Mouse (Mus musculus) MEL (cell line): ENCODE results near the gene Mybpc3.
A peak's percentile ranks its signal among the peaks of the same experiment; 100 is the strongest.

Experiments
- EP300 ChIP-seq, 2 experiments: IDR thresholded peaks; 2 replicates each; pipeline ENCODE4 v1.6.1; 2011; ENCODE audit warnings: improper control_type of control experiment in 2 of 2, low read length in 2 of 2, low read depth in 1 of 2, mild to moderate bottlenecking in 1 of 2
- GATA1 ChIP-seq: IDR thresholded peaks from 2 replicates; pipeline ENCODE4 v1.6.1; 2011; ENCODE audit warnings: low read depth, low read length, improper control_type of control experiment
- MAX ChIP-seq: IDR thresholded peaks from 2 replicates; pipeline ENCODE4 v1.6.1; 2011; ENCODE audit warnings: low read length, improper control_type of control experiment
- NELFE ChIP-seq: IDR thresholded peaks from 2 replicates; pipeline ENCODE4 v1.6.1; 2011; ENCODE audit warnings: low read depth, low read length, improper control_type of control experiment
- NRF1 ChIP-seq: IDR thresholded peaks from 2 replicates; pipeline ENCODE4 v1.6.1; 2014; ENCODE audit warnings: low read depth, mild to moderate bottlenecking, inconsistent platforms, low read length, improper control_type of control experiment, moderate library complexity; ENCODE audit not compliant: poor library complexity, insufficient read depth, severe bottlenecking
- POLR2A ChIP-seq, 2 experiments: IDR thresholded peaks; 2 replicates each; pipeline ENCODE4 v1.6.1; 2011 to 2012; ENCODE audit warnings: low read length in 2 of 2, mild to moderate bottlenecking in 2 of 2, control low read depth in 1 of 2, improper control_type of control experiment in 1 of 2, low read depth in 1 of 2, moderate library complexity in 1 of 2; ENCODE audit not compliant: control insufficient read depth in 1 of 2, insufficient read depth in 1 of 2, poor library complexity in 1 of 2
- RAD21 ChIP-seq: IDR thresholded peaks from 2 replicates; pipeline ENCODE4 v1.6.1; 2011; ENCODE audit warnings: mild to moderate bottlenecking, low read depth, low read length, improper control_type of control experiment
- USF1 ChIP-seq: IDR thresholded peaks from 2 replicates; pipeline ENCODE4 v1.6.1; 2014; ENCODE audit warnings: low read depth, mild to moderate bottlenecking, inconsistent platforms, low read length, improper control_type of control experiment, moderate library complexity

DNA sequence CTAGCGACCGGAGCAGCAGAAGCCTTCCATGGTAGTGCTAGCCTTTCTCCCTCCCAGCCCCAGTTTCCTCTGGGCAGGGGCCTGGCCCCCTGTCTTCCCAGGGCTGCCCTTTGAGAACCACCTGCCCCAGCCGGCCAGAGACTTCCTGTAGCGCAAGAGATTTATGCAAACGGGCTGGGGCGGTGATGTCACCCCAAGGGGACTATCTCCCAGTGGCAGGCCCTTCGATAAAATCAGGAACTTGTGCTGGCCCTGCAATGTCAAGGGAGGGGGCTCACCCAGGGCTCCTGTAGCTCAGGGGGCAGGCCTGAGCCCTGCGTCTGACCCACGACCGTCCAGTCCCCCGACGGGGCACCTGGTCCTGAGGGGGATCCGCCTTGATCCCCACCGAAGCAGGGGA lies 21.4 kb upstream of the Mybpc3 start:
- TF ChIP-seq MAX (no peak), POLR2A (IDR thresholded peaks at IDR 0.05; ENCODE audit: control insufficient read depth in 1 of 2, insufficient read depth in 1 of 2, low read depth in 1 of 2, low read length in 2 of 2, poor library complexity in 1 of 2) (peak; percentile 27 to 70; a peak in 3 of 4 replicates), NRF1 (no peak), USF1 (no peak), RAD21 (no peak), NELFE (no peak; the same call in 1 of the 2 replicates), GATA1 (peak; percentile 68), EP300 (IDR thresholded peaks at IDR 0.05; ENCODE audit: low read depth in 1 of 2, low read length in 2 of 2) (peak; percentile 58 to 80)
